Mouse (Mus musculus) forebrain, embryonic 16.5 days (tissue): ENCODE measurements around the gene Podnl1. TPM values are rescaled to one million over a fixed set of nuclear protein-coding genes. Genes with fewer than 3 reads are reported as not detected.

Experiments
- ATAC-seq: fragments of 200-750 bp; cut with Nextera tagmentation; 2 replicates; pipeline ENCODE4 v1.8.0; 2017; ENCODE audit warnings: mild to moderate bottlenecking, moderate library complexity
- H3K27ac ChIP-seq: fragments of 300-500 bp; sonication (generic); 2 replicates; pipeline ENCODE4 v1.5.1; 2014; ENCODE audit warnings: low read length, control low read depth
- H3K27me3 ChIP-seq: fragments of 300-500 bp; sonication (generic); replicated peaks from 2 replicates; pipeline ENCODE4 v1.6.1; 2014; ENCODE audit warnings: low read length; ENCODE audit not compliant: control insufficient read depth, insufficient read depth
- H3K36me3 ChIP-seq: fragments of 300-500 bp; sonication (generic); 2 replicates; pipeline ENCODE4 v1.6.1; 2014; ENCODE audit not compliant: control insufficient read depth, insufficient read depth
- H3K4me1 ChIP-seq: fragments of 300-500 bp; sonication (generic); replicated peaks from 2 replicates; pipeline ENCODE4 v1.6.1; 2014; ENCODE audit warnings: low read length; ENCODE audit not compliant: control insufficient read depth, insufficient read depth
- H3K4me2 ChIP-seq: fragments of 300-500 bp; sonication (generic); 2 replicates; pipeline ENCODE4 v1.6.1; 2014; ENCODE audit warnings: mild to moderate bottlenecking, low read length, control low read depth
- H3K4me3 ChIP-seq: fragments of 300-500 bp; sonication (generic); replicated peaks from 2 replicates; pipeline ENCODE4 v1.5.1; 2014; ENCODE audit warnings: mild to moderate bottlenecking, low read length, control low read depth
- H3K9ac ChIP-seq: fragments of 300-500 bp; sonication (generic); replicated peaks from 2 replicates; pipeline ENCODE4 v1.6.1; 2014; ENCODE audit warnings: low read depth, low read length, control low read depth
- H3K9me3 ChIP-seq: fragments of 300-500 bp; sonication (generic); 2 replicates; pipeline ENCODE4 v1.6.1; 2016; ENCODE audit warnings: low read length; ENCODE audit not compliant: control insufficient read depth
- WGBS: fragments of 180-500 bp; shearing (Covaris S2); extraction: QIAGEN DNeasy Blood & Tissue Kit; methylation state at CpG from one replicate; pipeline ENCODE4 v1.1.7; 2014; 5-methylcytosine and 5-hydroxymethylcytosine counted together
- microRNA counts: library from miRNA; unstranded; fragments of <30 nt; microRNA quantifications from one replicate; lab custom pipeline; 2016
- microRNA-seq: library from miRNA; unstranded; fragments of <30 nt; microRNA quantifications from one replicate; pipeline ENCODE4, GENCODE M21; 2017
- polyA plus RNA-seq: library from polyadenylated mRNA; unstranded; fragments of >200 nt; fragmentation: Nextera tagmentation; extraction: Ambion mirVana; gene quantifications from 2 replicates; pipeline ENCODE4 v1.2.1, GENCODE M21; 2015

Podnl1 gene
- polyA plus RNA-seq, 1 experiment from 2014 or later, result 0.38 TPM

DNA sequence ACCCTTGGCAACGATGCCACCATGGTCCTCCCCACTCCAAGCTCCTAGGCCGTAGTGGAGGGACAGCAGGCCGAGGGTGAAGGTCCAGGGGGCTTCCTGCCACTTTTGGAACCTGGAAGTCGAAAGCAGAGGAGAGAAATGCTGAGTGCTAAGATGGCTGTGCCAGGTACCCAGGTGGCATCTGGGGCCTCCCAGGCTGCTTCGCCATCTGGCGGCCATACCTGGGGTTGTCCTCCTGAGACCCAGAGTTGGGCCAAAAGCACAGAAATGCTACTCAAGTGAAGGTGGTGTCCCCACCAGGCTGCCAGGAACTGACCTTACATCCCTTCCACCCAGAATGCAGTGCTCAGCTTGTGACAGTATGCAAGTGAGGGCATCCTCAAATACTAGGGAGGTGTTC is 48.1 kb downstream of the Podnl1 start:
- H3K27me3 ChIP-seq, result no peaks in the 10 kb centered on the region
- no peak overlapping the region for H3K4me2 ChIP-seq
- H3K4me1 ChIP-seq, result peaks cover 6% of the 10 kb centered on the region
- H3K27ac ChIP-seq, result no peak overlapping the region
- no peaks in the 10 kb centered on the region for H3K9me3 ChIP-seq
- H3K36me3 ChIP-seq, result peaks cover 10% of the 10 kb centered on the region
- H3K9ac ChIP-seq, result no peak overlapping the region
- 83% methylated on average over 6 of the region's 6 CpGs for WGBS
- H3K4me3 ChIP-seq, result no peak overlapping the region
- ATAC-seq, result no peak

DNA sequence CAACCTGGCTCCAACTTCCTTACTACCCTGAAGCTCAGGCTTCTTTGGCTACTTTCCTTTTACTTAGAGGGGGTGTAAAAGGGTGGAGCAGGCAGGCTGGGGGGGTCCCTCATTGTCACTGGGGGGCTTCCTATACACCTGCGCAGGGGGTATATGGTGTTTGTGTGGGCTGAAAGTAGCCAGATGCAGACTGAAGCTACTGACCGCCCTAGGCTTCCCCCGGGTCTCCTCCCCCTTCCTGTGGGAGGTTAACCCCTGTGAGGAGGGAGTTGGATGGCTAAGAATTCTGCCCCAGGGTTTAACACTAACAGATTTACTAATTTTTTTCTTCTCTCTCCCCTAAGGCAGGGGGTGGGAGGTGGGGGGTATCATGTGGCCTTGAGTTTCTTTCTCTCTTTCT is 50.8 kb downstream of the Podnl1 start:
- peaks cover 31% of the 10 kb centered on the region for H3K4me1 ChIP-seq
- no peak overlapping the region for H3K4me2 ChIP-seq
- peaks cover 10% of the 10 kb centered on the region for H3K36me3 ChIP-seq
- no peaks in the 10 kb centered on the region for H3K9me3 ChIP-seq
- no peaks in the 10 kb centered on the region for H3K27me3 ChIP-seq
- no peak overlapping the region for H3K4me3 ChIP-seq
- no peak overlapping the region for H3K27ac ChIP-seq
- no peak overlapping the region for H3K9ac ChIP-seq
- 49% methylated on average over 3 of the region's 3 CpGs for WGBS
- ATAC-seq, result no peak

DNA sequence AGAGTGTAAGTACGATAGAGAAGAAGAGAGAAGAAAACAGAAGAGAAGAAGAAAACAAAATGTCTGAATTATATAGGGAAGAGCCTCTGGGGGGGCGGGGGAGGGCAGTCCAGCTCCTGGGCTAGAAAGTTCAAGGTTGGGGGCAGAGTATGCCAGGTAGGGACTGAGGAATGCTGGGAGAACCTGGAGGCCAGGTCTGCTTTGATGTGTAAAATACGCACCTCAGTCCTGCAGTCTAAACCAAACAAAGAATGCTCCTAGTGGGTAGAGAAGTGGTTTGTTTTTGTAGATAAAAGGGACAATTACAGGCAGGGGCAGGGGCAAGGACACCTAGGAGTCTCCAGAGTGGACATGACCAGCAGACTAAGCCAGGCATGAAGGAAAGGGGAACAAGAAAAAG is 51.6 kb downstream of the Podnl1 start:
- 93% methylated on average over 3 of the region's 3 CpGs for WGBS
- ATAC-seq, result no peak
- peaks cover 38% of the 10 kb centered on the region for H3K4me1 ChIP-seq

DNA sequence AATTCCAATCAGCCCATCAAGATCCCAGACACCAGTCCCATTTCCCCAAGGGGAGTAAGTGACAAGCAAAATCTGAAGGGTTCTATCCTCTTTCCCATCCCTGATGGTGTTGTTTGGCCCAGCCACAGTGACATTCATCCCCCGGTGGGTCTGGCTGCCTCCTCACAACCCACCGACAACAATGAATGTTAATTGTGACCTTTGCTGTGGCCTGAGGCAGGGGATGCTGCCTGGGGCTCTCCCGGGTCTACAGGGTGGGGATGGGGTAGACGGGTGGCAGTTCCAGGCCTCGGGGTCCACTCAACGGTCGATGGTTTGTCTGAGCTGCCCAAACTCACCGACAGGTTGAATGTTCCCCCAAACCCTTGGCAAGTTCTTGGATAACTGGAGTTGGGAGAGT is 52.8 kb downstream of the Podnl1 start:
- H3K9me3 ChIP-seq, result no peaks in the 10 kb centered on the region
- whole genome bisulfite sequencing, result 93% methylated on average over 8 of the region's 8 CpGs
- no peak overlapping the region; the same call in 1 of the 2 replicates for H3K9ac ChIP-seq
- H3K4me1 ChIP-seq, result peaks cover 44% of the 10 kb centered on the region
- no peak overlapping the region for H3K27ac ChIP-seq
- H3K27me3 ChIP-seq, result no peaks in the 10 kb centered on the region
- no peak overlapping the region for H3K4me3 ChIP-seq
- peaks cover 3% of the 10 kb centered on the region; the same call in 1 of the 2 replicates for H3K36me3 ChIP-seq
- no peak overlapping the region for H3K4me2 ChIP-seq
- no peak for ATAC-seq

More for the DNA sequence above, 51.6 kb downstream of the Podnl1 start:
- H3K4me3 ChIP-seq, result no peak overlapping the region
- H3K9ac ChIP-seq, result no peak overlapping the region
- H3K27me3 ChIP-seq, result no peaks in the 10 kb centered on the region
- H3K27ac ChIP-seq, result no peak overlapping the region
- H3K36me3 ChIP-seq, result peaks cover 3% of the 10 kb centered on the region
- no peaks in the 10 kb centered on the region for H3K9me3 ChIP-seq
- no peak overlapping the region for H3K4me2 ChIP-seq

DNA sequence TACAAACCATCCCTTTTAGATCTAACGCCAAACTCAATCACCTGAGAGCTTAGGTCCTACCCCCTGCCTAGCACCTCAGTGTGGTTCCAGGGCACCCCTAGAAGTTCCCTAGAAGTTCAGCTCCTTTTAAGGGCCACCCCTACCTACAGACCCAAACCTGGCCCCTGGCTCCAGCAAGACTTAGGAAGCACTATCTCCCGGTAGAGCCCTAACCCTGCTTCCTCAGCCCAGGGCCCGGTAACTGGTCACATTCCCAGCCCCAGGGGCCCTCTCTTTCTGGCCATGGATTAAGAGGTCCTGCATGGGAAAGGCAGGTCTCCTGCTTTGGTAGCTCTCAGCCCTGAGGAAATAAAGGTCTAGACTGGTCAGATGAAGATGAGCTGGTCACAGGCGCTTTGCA is 54.2 kb downstream of the Podnl1 start:
- Histone ChIP-seq H3K4me3 (peak overlapping the region; percentile 28), H3K27me3 (no peaks in the 10 kb centered on the region), H3K4me2 (peak overlapping the region; percentile 74), H3K9me3 (no peaks in the 10 kb centered on the region), H3K36me3 (peaks cover 3% of the 10 kb centered on the region; the same call in 1 of the 2 replicates), H3K27ac (peak overlapping the region; percentile 79), H3K9ac (peak overlapping the region; percentile 67), H3K4me1 (peaks cover 54% of the 10 kb centered on the region)
- no peak; the same call in 1 of the 2 replicates for ATAC-seq
- WGBS, result 6% methylated on average over 4 of the region's 4 CpGs

DNA sequence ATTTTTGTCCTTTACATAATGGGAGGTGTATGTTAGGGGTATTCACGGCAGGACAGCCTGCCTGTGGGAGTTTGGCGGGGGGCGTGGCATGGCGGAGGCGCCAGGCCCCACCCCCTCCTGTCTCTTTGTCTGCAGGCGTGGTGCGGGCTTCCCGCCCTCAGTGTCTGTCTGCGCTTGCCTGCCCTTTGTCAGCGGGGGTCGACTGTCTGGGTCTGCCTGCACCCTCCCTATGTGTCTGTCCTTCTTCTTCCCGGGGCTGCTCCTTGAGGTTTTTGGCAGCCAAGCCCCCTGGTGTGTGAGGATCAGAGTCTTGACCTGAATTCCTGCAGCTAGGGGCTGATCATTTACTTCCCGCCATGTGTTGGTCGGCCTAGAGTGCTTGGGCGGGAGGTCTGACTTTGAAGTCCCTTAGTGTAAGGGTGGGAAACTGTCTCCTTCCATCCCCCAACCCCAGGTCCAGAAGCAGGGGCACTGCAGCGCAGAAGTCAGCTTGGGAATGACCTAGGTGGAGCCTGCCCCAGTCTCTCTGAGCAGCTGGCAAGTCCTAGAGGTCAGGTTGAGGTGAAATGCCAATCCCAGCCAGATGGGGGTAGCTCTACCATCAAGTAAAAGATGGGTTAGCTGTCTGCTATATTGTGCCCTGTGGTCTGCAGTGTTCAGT is 54.9 kb downstream of the Podnl1 start:
- Histone ChIP-seq H3K4me1 (peaks cover 55% of the 10 kb centered on the region), H3K9ac (peak overlapping the region; percentile 67), H3K27ac (peak overlapping the region; percentile 79), H3K27me3 (no peaks in the 10 kb centered on the region), H3K4me2 (peak overlapping the region; percentile 74), H3K9me3 (no peaks in the 10 kb centered on the region), H3K36me3 (no peaks in the 10 kb centered on the region; the same call in 1 of the 2 replicates), H3K4me3 (peak overlapping the region; percentile 28)
- WGBS, result under 1% methylated on average over 16 of the region's 16 CpGs
- ATAC-seq, result peak; percentile 78

MicroRNA genes within 50 kb of the gene (microRNA counts, 519-probe panel; counts per million panel counts)
- microRNA mmu-miR-181c (lab: Ali Mortazavi, UCI) (2,930 counts per million, percentile 76 among the panel's probes with 10 or more counts), microRNA mmu-miR-709 (lab: Ali Mortazavi, UCI) (2,100 counts per million, percentile 35 among the panel's probes with 10 or more counts)

Small RNAs within 50 kb of the gene (microRNA-seq; reads per million reads assigned to microRNA genes)
- gene Gm25110, result not detected
- gene Mir181c, result 15,736 reads per million, percentile 97 among the genes with 10 or more reads in this experiment
- 7,513 reads per million, percentile 94 among the genes with 10 or more reads in this experiment for gene Mir181d
- gene Mir709, result not detected

Other genes with a start within 250 kb of the Podnl1 start
- gene Adgrl1, start 225.9 kb upstream of the Podnl1 start, polyA plus RNA-seq, result 57.4 and 60.4 TPM in 2 replicates
- 0.63 and 1.3 TPM in 2 replicates for gene Gm10644, start 170.8 kb upstream of the Podnl1 start, polyA plus RNA-seq
- 14.8 and 19.5 TPM in 2 replicates for gene Asf1b, start 170.5 kb upstream of the Podnl1 start, polyA plus RNA-seq
- gene Prkaca, start 153.0 kb upstream of the Podnl1 start, polyA plus RNA-seq, result 164 TPM in 2 replicates
- gene Samd1, start 128.3 kb upstream of the Podnl1 start, polyA plus RNA-seq, result 8.1 and 9.7 TPM in 2 replicates
- 1.1 and 1.3 TPM in 2 replicates for gene 1700067K01Rik, start 124.5 kb upstream of the Podnl1 start, polyA plus RNA-seq
- gene 2210011C24Rik, start 113.8 kb upstream of the Podnl1 start, polyA plus RNA-seq, result not detected in 2 replicates
- 2.0 and 3.0 TPM in 2 replicates for gene Palm3, start 104.5 kb upstream of the Podnl1 start, polyA plus RNA-seq
- gene Il27ra, start 83.4 kb upstream of the Podnl1 start, polyA plus RNA-seq, result 0.65 and 0.79 TPM in 2 replicates
- not detected in 2 replicates for gene Rln3, start 81.0 kb upstream of the Podnl1 start, polyA plus RNA-seq
- 1.0 and 1.1 TPM in 2 replicates for gene Gm10643, start 60.9 kb upstream of the Podnl1 start, polyA plus RNA-seq
- gene Rfx1, start 59.2 kb upstream of the Podnl1 start, polyA plus RNA-seq, result 8.7 and 11.3 TPM in 2 replicates
- gene Dcaf15, start 21.2 kb upstream of the Podnl1 start, polyA plus RNA-seq, result 16.0 and 20.6 TPM in 2 replicates
- 35.4 and 43.8 TPM in 2 replicates for gene Cc2d1a, start 21.9 kb downstream of the Podnl1 start, polyA plus RNA-seq
- gene 4930432K21Rik, start 22.0 kb downstream of the Podnl1 start, polyA plus RNA-seq, result 2.6 and 3.5 TPM in 2 replicates
- gene Nanos3, start 59.2 kb downstream of the Podnl1 start, polyA plus RNA-seq, result 3.2 and 4.7 TPM in 2 replicates
- gene Zswim4, start 111.1 kb downstream of the Podnl1 start, polyA plus RNA-seq, result 40.1 and 41.8 TPM in 2 replicates
- gene D8Ertd738e, start 123.7 kb downstream of the Podnl1 start, polyA plus RNA-seq, result 214 and 231 TPM in 2 replicates
- gene Mri1, start 131.3 kb downstream of the Podnl1 start, polyA plus RNA-seq, result 46.5 and 57.1 TPM in 2 replicates
- gene Ccdc130, start 144.4 kb downstream of the Podnl1 start, polyA plus RNA-seq, result 26.8 and 31.0 TPM in 2 replicates